Mouse (Mus musculus): ENCODE results near the gene Dnmt1. TPM values are rescaled to one million over a fixed set of nuclear protein-coding genes. Genes with fewer than 3 reads are reported as not detected.

The Dnmt1 gene
- polyA plus RNA-seq, 1 experiment from 2014 or later, result 63.1 TPM

DNA sequence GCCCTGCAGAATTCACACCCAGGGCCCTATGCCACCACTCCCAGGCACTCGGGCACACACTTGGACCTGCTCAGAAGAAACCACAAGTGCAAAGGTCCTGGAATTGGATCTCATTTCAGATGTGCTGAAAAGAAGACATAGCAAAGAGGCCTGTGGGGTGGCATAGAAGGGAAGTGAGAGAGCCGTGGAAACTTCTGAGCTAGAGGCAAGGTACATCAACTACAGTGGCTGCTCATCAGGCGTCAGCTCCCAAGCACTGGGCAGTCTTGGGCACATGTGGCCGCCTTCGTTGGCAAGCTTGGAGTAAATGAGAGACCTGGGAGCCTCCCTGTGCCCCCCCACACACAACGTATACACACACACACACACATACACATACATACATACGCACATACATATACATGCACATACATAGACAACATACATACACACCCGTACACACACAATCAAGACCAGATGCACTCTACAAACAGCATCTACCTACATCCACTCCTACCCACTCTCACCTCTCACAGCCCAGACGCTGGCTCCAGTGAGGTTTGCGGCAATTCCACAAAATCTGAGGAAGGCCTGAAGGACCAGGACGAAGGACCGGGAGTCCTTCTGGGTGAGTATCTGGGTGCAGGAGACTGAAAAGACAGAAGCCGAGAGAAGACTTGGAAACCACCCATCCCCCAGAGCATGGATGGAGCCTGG lies 80.4 kb downstream of the Dnmt1 start, which contains the start of gene Angptl6:
Angptl6 (minus strand) TSS at position 631 of the 696 bp plus-strand sequence.
- peaks cover 5% of the 10 kb centered on the region for H3K4me1 ChIP-seq (ENCODE audit: control insufficient read depth, insufficient read depth, low read length)
- ATAC-seq (replicated peaks; ENCODE audit: extremely low read depth, insufficient read depth, low FRiP score), result no peak
- H3K27ac ChIP-seq (ENCODE audit: low read length), result peak within 1 kb of the TSS; percentile 93
- H3K4me2 ChIP-seq (ENCODE audit: low read depth, low read length), result peak within 1 kb of the TSS; percentile 77
- H3K4me3 ChIP-seq (ENCODE audit: low read length), result peak within 1 kb of the TSS; percentile 53
- WGBS, result 90% methylated on average over 13 of the region's 13 CpGs
- H3K36me3 ChIP-seq (ENCODE audit: control insufficient read depth, insufficient read depth), result no peaks in the 10 kb centered on the region
- H3K9me3 ChIP-seq (replicated peaks; ENCODE audit: control insufficient read depth, low read length), result no peaks in the 10 kb centered on the region
- peak within 1 kb of the TSS; percentile 82 for H3K9ac ChIP-seq (ENCODE audit: low read length)
- no peaks in the 10 kb centered on the region for H3K27me3 ChIP-seq (ENCODE audit: control insufficient read depth, insufficient read depth, low read length)

DNA sequence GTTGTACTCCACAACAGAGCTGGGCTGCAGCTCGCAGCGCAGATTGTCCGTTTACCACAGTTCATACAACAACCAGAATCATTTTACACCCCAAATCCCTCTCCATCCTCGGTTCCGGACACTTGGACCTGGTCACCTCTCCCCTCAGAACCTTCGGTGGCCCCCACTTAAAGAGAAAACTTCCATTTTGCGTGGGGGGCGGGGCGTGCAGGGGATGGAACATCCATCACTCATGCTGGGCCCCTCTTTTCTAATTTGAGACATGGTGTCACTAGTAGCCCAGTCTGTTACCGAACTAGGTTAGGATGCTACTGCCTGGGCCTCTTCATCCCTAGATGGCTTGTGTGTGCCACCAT lies 81.0 kb downstream of the Dnmt1 start:
- peak overlapping the region; percentile 77 for H3K4me2 ChIP-seq (ENCODE audit: low read depth, low read length)
- no peak for ATAC-seq (replicated peaks; ENCODE audit: extremely low read depth, insufficient read depth, low FRiP score)
- no peaks in the 10 kb centered on the region for H3K36me3 ChIP-seq (ENCODE audit: control insufficient read depth, insufficient read depth)
- peaks cover 5% of the 10 kb centered on the region for H3K4me1 ChIP-seq (ENCODE audit: control insufficient read depth, insufficient read depth, low read length)
- no peaks in the 10 kb centered on the region for H3K27me3 ChIP-seq (ENCODE audit: control insufficient read depth, insufficient read depth, low read length)
- H3K9ac ChIP-seq (ENCODE audit: low read length), result peak overlapping the region; percentile 82
- H3K9me3 ChIP-seq (replicated peaks; ENCODE audit: control insufficient read depth, low read length), result no peaks in the 10 kb centered on the region
- 14% methylated on average over 10 of the region's 10 CpGs for WGBS
- H3K27ac ChIP-seq (ENCODE audit: low read length), result peak overlapping the region; percentile 93
- peak overlapping the region; percentile 53 for H3K4me3 ChIP-seq (ENCODE audit: low read length)

DNA sequence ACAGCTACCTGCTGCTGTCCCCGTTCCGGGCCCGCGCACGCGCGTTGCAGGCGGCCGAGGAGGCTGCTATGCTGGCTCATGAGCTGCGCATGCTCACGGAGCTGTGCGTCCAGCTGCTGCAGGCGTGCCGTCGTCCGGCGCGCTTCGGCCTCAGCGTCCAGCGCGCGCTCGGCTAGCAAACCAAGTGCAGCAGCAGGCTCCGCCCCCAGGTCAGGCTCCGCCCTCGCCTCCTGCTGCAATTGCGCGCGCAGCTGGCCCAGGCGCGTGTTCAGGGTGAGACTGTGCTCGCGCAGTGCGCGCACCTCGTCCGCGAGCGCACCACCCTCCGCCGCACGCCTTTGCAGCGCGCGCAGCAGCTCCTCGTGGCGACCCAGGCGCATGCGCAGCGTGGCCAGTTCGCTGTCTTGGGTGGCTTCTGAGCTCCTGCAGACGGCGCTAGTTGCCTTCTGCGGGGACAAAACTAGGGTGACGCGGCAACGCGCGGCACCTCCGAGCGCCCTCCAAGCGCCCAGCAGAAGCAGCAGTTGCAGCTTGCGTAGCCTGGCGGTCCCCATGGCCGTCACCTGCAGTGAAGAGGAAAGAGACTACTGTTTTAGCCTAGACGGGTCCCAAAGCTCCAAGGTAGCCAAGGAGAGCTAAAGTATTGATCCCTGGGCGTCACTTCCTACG lies 81.5 kb downstream of the Dnmt1 start:
- Histone ChIP-seq H3K9ac (ENCODE audit: low read length) (peak overlapping the region; percentile 82), H3K4me2 (ENCODE audit: low read depth, low read length) (peak overlapping the region; percentile 77), H3K36me3 (ENCODE audit: control insufficient read depth, insufficient read depth) (no peaks in the 10 kb centered on the region), H3K27me3 (ENCODE audit: control insufficient read depth, insufficient read depth, low read length) (no peaks in the 10 kb centered on the region), H3K27ac (ENCODE audit: low read length) (peak overlapping the region; percentile 93), H3K4me3 (ENCODE audit: low read length) (peak overlapping the region; percentile 53), H3K9me3 (replicated peaks; ENCODE audit: control insufficient read depth, low read length) (no peaks in the 10 kb centered on the region), H3K4me1 (ENCODE audit: control insufficient read depth, insufficient read depth, low read length) (peaks cover 5% of the 10 kb centered on the region)
- ATAC-seq (replicated peaks; ENCODE audit: extremely low read depth, insufficient read depth, low FRiP score), result peak; percentile 93
- under 1% methylated on average over 69 of the region's 69 CpGs for WGBS

DNA sequence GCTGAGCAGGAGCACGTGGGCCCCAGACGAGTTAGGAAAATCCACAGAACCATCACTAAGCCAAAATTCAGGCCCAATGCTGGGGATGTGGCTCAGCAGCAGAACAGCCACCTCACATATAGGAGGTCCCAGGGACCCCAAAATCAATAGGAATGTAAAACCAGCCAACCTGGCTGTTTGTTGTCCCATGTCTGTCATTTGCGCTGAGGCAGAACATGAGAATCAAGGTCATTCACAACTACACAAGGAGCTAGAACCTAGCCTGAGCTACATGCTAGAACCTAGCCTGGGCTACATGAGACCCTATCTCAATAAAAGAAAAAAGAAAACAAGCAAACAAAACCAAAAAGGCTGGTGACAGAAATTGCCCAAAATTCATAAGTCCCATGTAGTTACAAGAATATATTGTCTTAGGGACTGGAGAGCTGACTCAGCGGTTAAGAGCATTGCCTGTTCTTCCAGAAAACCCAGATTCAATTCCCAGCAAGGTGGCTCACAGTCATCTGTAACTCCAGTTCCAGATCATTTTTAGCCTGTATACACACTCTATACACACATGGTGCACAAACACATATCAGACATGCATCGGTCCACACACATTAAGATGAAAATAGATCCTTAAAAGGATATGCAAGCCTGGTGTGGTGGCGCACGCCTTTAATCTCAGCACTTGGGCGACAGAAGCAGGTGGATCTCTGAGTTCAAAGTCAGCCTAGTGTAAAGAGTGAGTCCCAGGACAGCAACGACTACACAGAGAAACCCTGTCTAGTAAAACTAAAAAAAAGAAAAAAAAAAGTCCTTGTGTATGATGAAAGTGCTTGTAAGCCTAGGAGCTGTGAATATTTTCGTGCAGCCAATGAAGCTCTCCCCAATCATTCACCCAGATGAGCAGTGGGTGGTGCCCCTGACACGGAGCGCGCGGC lies 82.3 kb downstream of the Dnmt1 start:
- no peaks in the 10 kb centered on the region for H3K36me3 ChIP-seq (ENCODE audit: control insufficient read depth, insufficient read depth)
- 0 out of 2 replicates have a peak, but pooled peaks have one; percentile 0 for ATAC-seq (replicated peaks; ENCODE audit: extremely low read depth, insufficient read depth, low FRiP score)
- H3K4me1 ChIP-seq (ENCODE audit: control insufficient read depth, insufficient read depth, low read length), result peaks cover 5% of the 10 kb centered on the region
- peak overlapping the region; percentile 53 for H3K4me3 ChIP-seq (ENCODE audit: low read length)
- peak overlapping the region; percentile 53 for H3K9ac ChIP-seq (ENCODE audit: low read length)
- H3K27ac ChIP-seq (ENCODE audit: low read length), result peak overlapping the region; percentile 54
- H3K4me2 ChIP-seq (ENCODE audit: low read depth, low read length), result peak overlapping the region; percentile 77
- no peaks in the 10 kb centered on the region for H3K9me3 ChIP-seq (replicated peaks; ENCODE audit: control insufficient read depth, low read length)
- no peaks in the 10 kb centered on the region for H3K27me3 ChIP-seq (ENCODE audit: control insufficient read depth, insufficient read depth, low read length)
- 35% methylated on average over 14 of the region's 14 CpGs for WGBS

DNA sequence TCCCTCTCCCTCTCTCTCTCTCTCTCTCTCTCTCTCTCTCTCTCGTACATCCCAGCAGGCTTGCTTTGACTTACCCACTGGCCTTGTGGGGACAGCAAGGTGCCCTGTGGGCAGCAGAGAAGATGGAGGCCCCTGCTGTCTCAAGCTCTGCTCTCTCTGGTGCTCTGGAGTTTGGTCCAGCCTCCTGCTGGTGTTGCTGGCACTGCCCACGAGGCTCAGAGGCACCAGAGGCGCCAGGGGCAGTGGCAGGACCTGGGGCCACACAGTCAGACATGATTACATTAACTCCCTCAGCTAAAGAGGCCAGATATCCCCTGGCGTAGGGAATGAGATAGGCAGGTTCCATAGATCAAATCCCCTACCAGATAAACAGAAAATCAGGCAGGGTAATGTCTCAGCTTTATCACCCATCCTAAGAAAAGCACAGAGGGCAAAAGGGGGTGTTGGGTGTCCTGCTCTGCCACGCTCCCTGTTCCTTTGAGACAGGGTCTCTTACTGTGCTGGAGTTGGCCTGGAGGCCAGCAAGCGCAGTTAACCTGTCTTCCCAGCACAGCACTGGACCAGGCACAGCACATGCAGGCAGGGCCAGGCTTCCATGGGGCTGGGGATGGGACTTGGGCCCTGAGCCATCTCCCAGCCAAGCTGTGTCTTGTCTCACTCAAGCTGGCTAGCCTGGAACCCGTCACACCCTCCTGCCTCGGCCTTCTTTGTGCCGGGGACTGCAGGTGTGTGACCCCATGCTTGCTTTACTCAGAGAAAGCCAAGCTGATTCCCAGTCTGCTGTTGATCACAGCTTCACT lies 83.2 kb downstream of the Dnmt1 start:
- H3K4me1 ChIP-seq (ENCODE audit: control insufficient read depth, insufficient read depth, low read length), result peaks cover 5% of the 10 kb centered on the region
- no peak overlapping the region for H3K9ac ChIP-seq (ENCODE audit: low read length)

DNA sequence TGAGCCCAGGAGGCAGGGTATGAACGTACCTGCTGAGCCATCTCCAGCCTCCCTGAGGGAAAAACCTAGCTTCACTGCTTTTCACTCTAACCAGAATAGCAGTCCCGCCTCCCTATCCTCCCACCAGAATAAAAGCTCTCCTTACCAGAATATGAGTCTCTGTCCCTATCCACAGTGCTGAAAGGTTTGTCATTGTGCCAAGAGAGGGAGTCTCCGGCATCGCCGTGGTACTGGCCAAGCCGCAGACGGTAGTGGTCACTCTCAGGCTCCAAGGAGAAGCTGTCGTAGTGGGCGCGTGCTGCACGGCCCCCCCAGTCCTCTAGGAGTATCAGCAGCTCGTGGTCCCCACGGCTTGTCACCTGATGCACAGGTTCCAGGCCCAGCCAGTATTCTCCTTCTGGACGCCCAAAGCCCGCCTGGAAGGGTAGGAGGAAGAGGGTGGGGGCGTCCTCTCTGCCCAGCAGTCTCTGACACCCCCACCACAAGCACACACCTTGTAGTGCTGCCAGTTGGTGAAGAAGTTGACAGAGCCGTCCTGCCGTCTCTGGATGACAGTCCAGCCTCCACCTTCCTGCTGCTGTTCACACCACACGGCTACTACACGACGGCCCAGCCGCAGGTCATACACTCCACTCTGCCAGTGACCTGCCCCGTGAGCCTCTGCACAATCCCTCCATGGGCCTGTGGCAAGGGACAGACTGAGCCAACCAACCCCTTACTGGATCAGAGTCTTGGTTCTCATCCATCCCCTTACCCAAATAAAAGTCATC lies 84.5 kb downstream of the Dnmt1 start:
- Histone ChIP-seq H3K4me2 (ENCODE audit: low read depth, low read length) (no peak overlapping the region), H3K9ac (ENCODE audit: low read length) (no peak overlapping the region), H3K27me3 (ENCODE audit: control insufficient read depth, insufficient read depth, low read length) (0 out of 2 replicates have a peak, but pooled peaks cover 2% of the 10 kb centered on the region), H3K9me3 (replicated peaks; ENCODE audit: control insufficient read depth, low read length) (no peaks in the 10 kb centered on the region), H3K4me1 (ENCODE audit: control insufficient read depth, insufficient read depth, low read length) (peaks cover 5% of the 10 kb centered on the region), H3K4me3 (ENCODE audit: low read length) (no peak overlapping the region), H3K36me3 (ENCODE audit: control insufficient read depth, insufficient read depth) (no peaks in the 10 kb centered on the region), H3K27ac (ENCODE audit: low read length) (no peak overlapping the region)
- WGBS, result 62% methylated on average over 23 of the region's 23 CpGs
- no peak for ATAC-seq (replicated peaks; ENCODE audit: extremely low read depth, insufficient read depth, low FRiP score)

More for the DNA sequence above, 83.2 kb downstream of the Dnmt1 start:
- Histone ChIP-seq H3K9me3 (replicated peaks; ENCODE audit: control insufficient read depth, low read length) (no peaks in the 10 kb centered on the region), H3K4me3 (ENCODE audit: low read length) (no peak overlapping the region), H3K4me2 (ENCODE audit: low read depth, low read length) (no peak overlapping the region), H3K27ac (ENCODE audit: low read length) (no peak overlapping the region), H3K27me3 (ENCODE audit: control insufficient read depth, insufficient read depth, low read length) (no peaks in the 10 kb centered on the region), H3K36me3 (ENCODE audit: control insufficient read depth, insufficient read depth) (no peaks in the 10 kb centered on the region)
- ATAC-seq (replicated peaks; ENCODE audit: extremely low read depth, insufficient read depth, low FRiP score), result no peak
- WGBS, result 58% methylated on average over 9 of the region's 9 CpGs

DNA sequence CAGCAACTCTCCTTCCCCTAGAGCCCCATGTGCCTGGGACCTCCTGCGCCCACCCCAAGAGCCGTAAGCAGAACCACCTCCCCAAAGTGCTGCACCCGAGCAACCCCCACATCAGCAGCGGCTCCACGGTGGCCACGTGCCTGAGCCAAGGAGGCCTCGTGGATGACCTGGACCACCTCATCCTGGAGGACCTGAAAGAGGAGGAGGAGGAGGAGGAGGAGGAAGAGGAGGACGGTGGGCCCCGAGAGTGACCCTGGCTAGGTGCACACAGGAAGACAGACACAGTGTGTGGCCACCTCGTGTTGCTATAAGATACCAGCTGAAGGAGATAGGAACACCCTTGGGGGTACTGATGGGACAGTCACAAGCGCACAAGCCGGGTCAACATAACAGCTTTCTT lies 86.2 kb downstream of the Dnmt1 start:
- Histone ChIP-seq H3K27me3 (ENCODE audit: control insufficient read depth, insufficient read depth, low read length) (peaks cover 7% of the 10 kb centered on the region), H3K4me3 (ENCODE audit: low read length) (no peak overlapping the region), H3K36me3 (ENCODE audit: control insufficient read depth, insufficient read depth) (no peaks in the 10 kb centered on the region), H3K9me3 (replicated peaks; ENCODE audit: control insufficient read depth, low read length) (no peaks in the 10 kb centered on the region), H3K27ac (ENCODE audit: low read length) (no peak overlapping the region), H3K9ac (ENCODE audit: low read length) (no peak overlapping the region), H3K4me1 (ENCODE audit: control insufficient read depth, insufficient read depth, low read length) (peaks cover 5% of the 10 kb centered on the region), H3K4me2 (ENCODE audit: low read depth, low read length) (no peak overlapping the region)
- ATAC-seq (replicated peaks; ENCODE audit: extremely low read depth, insufficient read depth, low FRiP score), result no peak
- WGBS, result 83% methylated on average over 12 of the region's 12 CpGs

DNA sequence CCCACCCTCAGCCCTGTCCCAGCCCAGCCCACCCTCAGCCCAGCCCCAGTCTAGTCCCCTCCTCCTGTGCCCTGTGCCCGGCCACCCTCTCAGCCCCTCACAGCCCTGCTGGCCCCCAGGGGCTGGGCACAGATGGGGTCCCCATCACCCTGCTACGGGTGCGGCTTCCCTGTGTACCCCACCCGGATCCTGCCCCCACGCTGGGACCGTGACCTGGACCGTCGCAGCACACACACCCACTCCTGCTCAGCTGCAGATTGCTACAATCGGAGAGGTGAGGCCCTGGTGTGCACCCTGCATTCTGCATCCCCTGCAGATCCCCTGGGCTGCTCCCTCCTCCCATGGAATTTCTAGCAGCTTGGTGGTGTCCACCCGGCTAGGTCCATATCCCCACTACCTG lies 86.7 kb downstream of the Dnmt1 start:
- Histone ChIP-seq H3K4me1 (ENCODE audit: control insufficient read depth, insufficient read depth, low read length) (peaks cover 5% of the 10 kb centered on the region), H3K4me3 (ENCODE audit: low read length) (no peak overlapping the region), H3K9ac (ENCODE audit: low read length) (no peak overlapping the region), H3K4me2 (ENCODE audit: low read depth, low read length) (no peak overlapping the region), H3K9me3 (replicated peaks; ENCODE audit: control insufficient read depth, low read length) (no peaks in the 10 kb centered on the region), H3K27me3 (ENCODE audit: control insufficient read depth, insufficient read depth, low read length) (peaks cover 7% of the 10 kb centered on the region), H3K36me3 (ENCODE audit: control insufficient read depth, insufficient read depth) (no peaks in the 10 kb centered on the region), H3K27ac (ENCODE audit: low read length) (no peak overlapping the region)
- 80% methylated on average over 10 of the region's 10 CpGs for WGBS
- no peak for ATAC-seq (replicated peaks; ENCODE audit: extremely low read depth, insufficient read depth, low FRiP score)

Data from heart, embryonic 16.5 days (tissue).